Mouse (Mus musculus): Measurements from ENCODE around the gene Gm14139.
"Not testable (repeated sequence)": the region's sequence is repeated elsewhere in the genome, so short reads cannot be mapped to it uniquely, and the experiment has no call there.

The Gm14139 gene

GRCm38 (mm10) chr2:150181570-150181999 lies at the start of gene Gm14139:
Gene Gm14139, plus strand, starts transcription at chr2:150181755.
- DNase-seq = not testable (repeated sequence)

- not testable (repeated sequence) for DNase-seq
Observed at GRCm38 (mm10) chr2:150132002-150132401, 49.6 kb upstream of the Gm14139 start.

GRCm38 (mm10) chr2:150132773-150133172 lies 48.8 kb upstream of the Gm14139 start:
- DNase-seq = no peak

GRCm38 (mm10) chr2:150136435-150136897 lies 45.1 kb upstream of the Gm14139 start, which contains the start of gene Zfp120:
Gene Zfp120, minus strand, starts transcription at chr2:150136708.
- peak; percentile 77 to 89 for DNase-seq

GRCm38 (mm10) chr2:150166703-150167102 lies 14.9 kb upstream of the Gm14139 start:
- DNase-seq = no peak

- DNase-seq = no peak
Observed at GRCm38 (mm10) chr2:150173833-150174232, 7.7 kb upstream of the Gm14139 start.

GRCm38 (mm10) chr2:150179579-150179978 lies 2.0 kb upstream of the Gm14139 start, which contains the start of gene Gm10770:
Gene Gm10770, minus strand, starts transcription at chr2:150179679.
- not testable (repeated sequence) for DNase-seq

- DNase-seq = not testable (repeated sequence)
Observed at GRCm38 (mm10) chr2:150181046-150181445, 509 bp upstream of the Gm14139 start.

GRCm38 (mm10) chr2:150217600-150218362 lies 36.2 kb downstream of the Gm14139 start, which contains the start of gene Zfp937:
Gene Zfp937, plus strand, starts transcription at chr2:150218073.
- peak; percentile 82 to 89 for DNase-seq

GRCm38 (mm10) chr2:150218363-150218725 lies 36.8 kb downstream of the Gm14139 start:
- not testable (repeated sequence) for DNase-seq

- DNase-seq = not testable (repeated sequence)
Observed at GRCm38 (mm10) chr2:150223263-150223662, 41.7 kb downstream of the Gm14139 start.
